Mouse (Mus musculus) bone marrow macrophage, adult 2 months (primary cell): Measurements from ENCODE around the gene Kif1bp.

ENCODE experiments used
- CTCF ChIP-seq: IDR thresholded peaks from 2 replicates; pipeline ENCODE4 v1.5.1; 2012; ENCODE audit warnings: low read depth, mild to moderate bottlenecking, low read length, moderate library complexity
- POLR2A ChIP-seq: IDR thresholded peaks from 2 replicates; pipeline ENCODE4 v1.6.1; 2012; ENCODE audit warnings: mild to moderate bottlenecking, low read depth, low read length, borderline replicate concordance

DNA sequence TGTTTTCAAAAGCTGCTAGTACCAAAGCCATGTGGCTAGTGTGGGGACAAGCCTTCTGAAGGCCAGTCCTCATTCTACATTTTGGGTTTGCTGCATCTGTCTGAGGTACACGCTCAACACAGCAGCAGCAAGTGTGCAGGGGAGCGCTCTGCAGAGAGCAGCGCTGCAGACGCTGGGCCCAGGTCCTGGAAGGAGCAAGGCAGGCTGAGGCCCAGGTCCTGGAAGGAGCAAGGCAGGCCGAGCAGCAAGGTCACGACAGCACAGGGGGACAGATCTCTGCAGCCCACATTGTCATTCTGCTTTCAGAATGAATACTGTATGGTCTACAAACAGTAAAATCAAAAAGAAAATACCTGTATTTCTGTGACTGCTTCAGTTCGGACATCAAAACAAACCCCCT is 4.4 kb upstream of the Kif1bp start:
- no peak for TF ChIP-seq POLR2A
- TF ChIP-seq CTCF = no peak
